Mouse (Mus musculus) left cerebral cortex, postnatal 36 days (tissue): Measurements from ENCODE around the gene Ripor3. TPM values are rescaled to one million over a fixed set of nuclear protein-coding genes. Genes with fewer than 3 reads are reported as not detected.

Experiments used
- DNase-seq, 2 experiments: peaks; one replicate each; pipeline ENCODE4 v3.0.0; 2021 to 2022; ENCODE audit warnings: low spot score in 2 of 2, mixed read lengths in 1 of 2
- intact Hi-C: fragments of 180-260 bp; cut with DNase I; formaldehyde crosslinking; loops from one replicate; pipeline ENCODE4 v1.15.1; 2025
- total RNA-seq, 2 experiments: library from RNA; stranded (reverse); gene quantifications; 2 replicates each; pipeline ENCODE4 v1.2.3; 2021

Ripor3 gene
- total RNA-seq, 2 experiments from 2014 or later: 0.32 to 1.7 TPM

DNA sequence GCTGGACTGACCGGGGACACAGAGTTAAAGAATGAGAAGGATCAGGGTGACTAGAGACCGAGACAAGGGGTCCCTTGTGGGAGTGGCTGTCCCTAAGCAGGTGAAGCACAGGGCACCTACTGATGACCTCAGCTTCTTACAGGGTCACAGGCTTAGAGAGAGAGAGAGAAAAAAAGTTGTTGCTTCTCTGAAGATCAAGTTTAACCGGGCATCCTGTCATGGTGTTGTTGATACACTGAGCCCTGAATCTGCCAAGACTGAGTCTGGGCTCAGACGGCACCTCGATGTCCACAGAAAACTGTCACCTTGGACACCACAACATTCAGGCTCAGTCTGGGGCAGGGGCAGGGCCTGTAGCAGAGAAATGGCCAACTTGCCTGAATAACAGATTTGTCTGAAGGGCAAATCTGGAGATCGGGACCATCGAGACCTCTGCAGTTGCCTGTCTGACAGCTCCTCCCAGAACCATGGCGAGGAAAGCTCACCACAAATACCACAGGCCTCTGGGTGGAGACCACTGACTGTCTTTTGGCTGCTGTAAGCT, 13.7 kb downstream of the Ripor3 start:
- intact Hi-C loops: no loop called here
- no peak for DNase-seq

DNA sequence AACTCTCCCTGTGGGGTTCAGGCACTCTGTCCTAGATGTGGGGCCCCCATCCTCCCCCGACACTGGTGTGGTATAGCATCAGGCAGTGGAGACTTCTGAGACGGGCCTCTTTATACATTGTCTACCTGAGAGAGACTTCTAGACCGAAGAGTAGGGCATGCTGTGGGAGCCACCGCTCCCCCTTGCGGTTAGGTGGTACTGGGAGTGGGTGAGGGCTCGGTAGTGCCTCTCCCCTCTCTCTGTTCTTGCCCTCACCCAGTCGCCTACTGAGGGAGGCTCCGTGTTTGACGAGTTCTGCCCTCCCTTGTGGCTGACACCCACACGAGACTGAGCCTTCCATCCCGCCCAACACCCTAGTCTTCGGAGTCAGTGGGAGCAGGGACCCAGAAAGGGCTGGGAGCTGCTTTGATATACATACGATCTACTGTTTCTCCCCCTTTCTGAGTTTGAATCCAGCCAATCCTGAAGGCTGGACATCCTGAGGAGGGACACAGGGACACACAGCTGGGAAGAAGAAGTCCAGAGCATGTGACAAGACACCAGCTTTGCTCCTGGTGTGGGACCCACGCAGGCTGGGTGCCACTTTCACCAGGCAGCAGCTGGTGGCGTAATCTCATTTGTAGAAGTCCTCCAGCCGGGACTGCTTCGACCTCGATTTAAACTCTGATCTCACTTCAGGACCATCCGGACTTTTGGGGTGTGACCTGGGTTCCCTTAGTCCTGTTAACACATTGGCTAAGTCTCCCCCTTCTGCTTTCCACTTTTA, 14.4 kb downstream of the Ripor3 start:
- no peak for DNase-seq
- intact Hi-C loops: no loop called here

DNA sequence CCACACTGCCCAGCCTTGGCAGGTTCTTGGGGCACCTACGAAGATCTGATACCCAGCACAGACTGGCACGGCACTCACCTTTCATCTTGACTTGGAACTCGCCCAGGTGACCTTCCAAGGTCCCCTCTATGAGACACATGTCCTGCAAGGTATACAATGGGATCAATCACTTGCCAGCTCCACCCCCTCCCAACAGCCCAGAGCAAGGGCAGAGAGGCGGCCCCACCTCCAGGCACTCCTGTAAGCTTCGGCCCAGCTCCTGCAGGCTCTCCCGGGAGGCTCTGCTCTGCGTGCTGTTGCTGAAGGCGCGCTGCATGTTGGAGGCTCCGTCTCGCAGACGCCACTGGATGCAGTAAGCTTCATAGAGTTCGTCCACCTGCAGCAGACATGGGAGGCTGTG, 17.2 kb downstream of the Ripor3 start:
- DNase-seq: no peak
- intact Hi-C loops: no loop called here

DNA sequence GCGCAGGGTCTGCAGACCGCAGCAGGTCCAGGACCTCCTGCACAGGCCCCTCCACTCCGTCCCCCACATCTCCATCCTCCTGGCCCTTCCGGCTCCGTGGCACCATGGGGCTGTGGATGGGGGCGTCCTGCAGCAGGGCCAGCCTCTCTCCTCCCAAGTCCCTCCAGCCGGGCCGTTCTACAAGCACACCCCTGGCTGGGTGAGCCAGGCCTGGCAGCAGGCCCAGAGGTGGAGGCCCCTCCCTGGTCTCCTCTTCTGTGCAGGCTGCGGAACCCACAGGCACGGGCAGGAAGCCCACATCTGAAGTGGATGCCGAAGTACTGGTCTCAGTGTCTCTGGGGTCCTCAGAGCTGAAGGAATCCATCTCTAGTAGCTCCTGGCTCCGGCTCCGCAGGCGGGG, 21.1 kb downstream of the Ripor3 start:
- DNase-seq: no peak
- intact Hi-C loops: loop anchor here (5.0 kb wide), 1 partner anchor 108 kb away; no protein-coding TSS in a partner anchor

DNA sequence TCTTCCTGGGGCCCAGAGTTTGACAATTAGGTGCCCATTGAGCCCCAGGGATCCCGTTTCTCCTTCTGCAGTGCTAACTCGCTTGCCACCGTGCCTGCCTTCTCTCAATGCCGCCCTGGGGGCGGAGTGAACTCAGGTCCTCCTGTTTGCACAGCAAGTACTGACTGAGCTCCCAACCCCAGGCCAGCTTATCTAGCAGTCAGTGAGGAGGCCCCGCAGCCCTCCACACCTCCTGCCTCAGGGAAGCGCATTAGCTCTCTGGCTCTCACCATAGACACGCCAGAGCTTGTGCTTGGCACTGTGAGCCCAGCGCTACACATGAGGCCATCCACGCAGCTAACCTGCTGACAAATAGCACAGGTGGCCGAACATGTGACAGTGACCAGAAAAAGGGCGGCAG, 22.8 kb downstream of the Ripor3 start:
- DNase-seq: no peak
- intact Hi-C loops: loop anchor here (5.0 kb wide), 1 partner anchor 110 kb away; no protein-coding TSS in a partner anchor

DNA sequence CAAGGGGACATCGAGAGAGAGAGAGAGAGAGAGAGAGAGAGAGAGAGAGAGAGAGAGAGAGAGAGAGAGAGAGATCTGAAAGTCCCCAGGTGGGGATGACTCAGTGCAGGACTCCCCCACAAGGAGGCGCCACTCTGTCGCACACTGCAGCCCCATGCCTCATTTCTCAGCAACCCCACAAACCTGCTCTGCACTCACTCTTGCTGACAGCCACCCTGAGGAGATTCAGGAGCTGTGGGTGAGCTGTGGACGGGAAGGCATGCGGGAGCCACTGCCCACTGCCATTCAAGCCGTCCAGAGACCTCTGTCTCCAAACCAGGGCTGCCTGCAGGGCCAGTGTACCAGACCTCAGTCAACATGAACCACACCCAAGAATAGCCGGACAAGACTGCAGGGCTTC, 23.7 kb downstream of the Ripor3 start:
- intact Hi-C loops: loop anchor here (5.0 kb wide), 1 partner anchor 111 kb away; no protein-coding TSS in a partner anchor

DNA sequence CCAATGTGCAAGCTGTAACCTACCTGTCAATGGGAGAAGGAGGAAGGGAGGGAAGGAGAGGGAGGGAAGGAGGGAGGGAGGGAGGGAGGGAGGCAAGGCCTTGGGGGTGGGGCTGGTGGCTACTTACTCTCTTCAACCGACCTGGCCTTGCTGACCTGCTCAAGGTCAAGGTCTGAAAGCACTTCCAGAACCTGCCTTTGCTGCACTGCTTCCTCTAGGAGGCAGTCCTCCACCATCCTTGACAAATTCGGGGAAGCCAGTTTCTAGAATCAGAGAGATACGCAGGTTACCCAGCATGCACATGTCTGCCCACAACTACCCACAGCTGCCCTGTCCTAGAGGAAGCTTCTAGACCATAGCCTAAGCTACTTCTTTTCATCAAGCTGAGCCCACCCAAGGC, 25.5 kb downstream of the Ripor3 start:
- DNase-seq: no peak
- intact Hi-C loops: loop anchor here (5.0 kb wide), 1 partner anchor 112 kb away; no protein-coding TSS in a partner anchor

More for the DNA sequence above, 23.7 kb downstream of the Ripor3 start:
- no peak for DNase-seq

DNA sequence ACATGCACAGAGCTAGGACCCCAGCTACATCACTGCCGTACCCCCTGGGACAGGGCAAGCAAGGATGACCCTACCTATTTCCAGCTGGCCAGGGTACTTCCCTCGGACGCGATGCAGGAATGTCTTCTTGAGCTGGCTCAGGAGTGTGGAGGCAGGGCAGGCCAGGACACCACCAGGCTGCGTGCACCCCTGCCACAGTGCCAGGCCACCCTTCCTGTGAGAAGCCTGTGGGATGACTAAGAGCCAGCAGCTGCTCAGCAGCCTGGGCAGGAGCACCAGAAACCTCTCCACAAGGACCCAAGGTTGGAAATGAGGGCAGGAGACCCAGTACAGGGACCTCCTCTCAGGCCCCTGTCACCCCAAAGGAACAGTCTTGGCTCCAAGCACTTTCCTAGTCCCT, 26.0 kb downstream of the Ripor3 start:
- no peak for DNase-seq
- intact Hi-C loops: no loop called here

DNA sequence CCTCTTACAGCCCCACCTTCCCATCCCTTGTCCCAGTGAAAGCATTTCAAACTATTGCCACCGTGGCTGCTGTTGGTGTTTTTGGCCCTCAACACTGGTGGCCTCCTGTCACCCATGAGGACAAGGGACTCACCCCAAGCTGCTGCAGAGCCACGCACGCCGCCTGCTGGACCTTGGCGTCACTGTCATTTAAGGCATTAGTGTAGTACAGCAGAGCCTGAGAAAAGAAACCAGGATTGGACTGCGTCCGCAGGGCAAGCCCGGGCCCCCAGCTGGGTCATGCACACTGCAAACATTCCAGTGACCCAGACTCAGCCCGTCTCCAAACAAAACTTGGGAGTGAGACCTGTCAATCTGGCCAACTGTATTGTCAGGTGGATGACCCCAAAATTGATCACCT, 27.8 kb downstream of the Ripor3 start:
- DNase-seq: no peak
- intact Hi-C loops: no loop called here

DNA sequence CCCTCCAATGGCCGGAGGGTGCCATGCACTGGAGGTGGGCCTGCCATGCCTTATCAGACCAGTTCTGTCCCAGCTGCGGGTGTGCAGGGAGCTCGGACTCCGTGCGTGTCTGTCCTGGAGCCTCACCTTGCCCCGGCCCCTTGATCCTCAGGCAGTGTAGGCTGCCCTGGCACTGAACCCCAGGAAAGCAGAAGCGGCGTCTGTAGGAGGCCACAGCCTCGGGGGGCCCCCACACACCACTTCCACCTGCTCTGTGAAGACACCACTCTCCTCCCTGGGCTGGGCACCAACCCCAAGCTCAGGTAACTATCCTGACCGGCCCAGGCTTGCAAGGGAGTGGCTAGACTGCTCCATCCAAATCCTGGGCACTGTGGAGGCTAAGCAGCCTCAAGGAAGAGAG, 30.0 kb downstream of the Ripor3 start:
- DNase-seq: no peak
- intact Hi-C loops: no loop called here

DNA sequence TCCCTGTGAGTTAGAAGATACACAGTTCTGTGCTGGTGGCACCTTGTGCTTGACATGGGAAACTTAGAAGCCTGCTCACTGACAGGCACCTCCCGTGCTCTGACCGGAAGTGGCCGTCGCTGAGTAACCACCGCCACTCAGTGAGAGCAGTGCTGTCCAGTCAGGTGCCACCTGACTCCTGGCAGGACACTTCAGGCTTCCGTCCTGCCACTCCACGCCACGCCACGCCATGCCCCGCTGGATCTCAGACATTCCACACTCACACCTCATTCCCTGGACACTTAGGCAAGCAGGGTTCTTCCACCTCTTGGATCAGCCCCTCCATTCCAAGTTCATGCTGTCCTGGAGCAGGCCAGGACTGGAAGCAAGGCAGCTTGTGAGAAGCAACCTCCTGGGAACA, 32.1 kb downstream of the Ripor3 start:
- DNase-seq: no peak
- intact Hi-C loops: no loop called here

DNA sequence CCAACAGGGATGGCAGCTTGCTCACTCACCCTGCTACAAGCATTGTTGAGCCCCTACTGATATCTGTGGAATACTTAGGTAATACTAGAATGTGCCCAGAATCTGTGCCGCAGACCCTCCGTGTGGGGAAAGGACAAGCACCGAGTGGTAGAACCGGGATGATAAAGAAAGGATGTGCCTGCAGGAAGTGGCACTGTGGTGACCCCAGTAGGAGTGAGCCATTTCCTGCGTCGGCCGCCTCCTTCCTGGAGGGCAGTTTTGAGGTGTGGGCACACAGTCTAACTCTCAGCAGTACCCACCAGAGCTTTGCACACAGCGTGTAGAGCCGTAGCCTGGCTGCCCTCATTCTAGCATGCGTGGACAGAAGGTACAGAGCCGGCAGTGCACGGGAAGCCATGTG, 34.7 kb downstream of the Ripor3 start:
- no peak for DNase-seq
- intact Hi-C loops: no loop called here

DNA sequence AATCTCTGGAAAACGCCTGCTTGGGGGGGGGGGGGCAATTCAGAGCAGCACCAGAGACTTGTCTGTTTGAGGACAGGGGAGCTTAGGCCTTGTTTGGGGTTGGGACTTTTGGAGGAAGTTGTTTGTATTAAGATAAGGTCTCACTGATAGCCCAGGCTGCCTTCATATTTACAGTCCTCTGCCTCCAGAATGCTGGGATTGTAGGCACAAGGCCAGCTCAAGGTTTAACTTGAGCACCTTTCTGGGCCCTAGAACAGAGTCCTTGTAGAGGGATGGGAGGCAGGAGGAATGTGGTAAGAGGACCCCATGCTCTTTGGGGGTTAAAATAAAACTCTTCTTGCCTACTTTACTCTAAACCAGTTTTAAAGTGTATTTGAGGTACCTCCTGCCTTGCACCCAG, 37.6 kb downstream of the Ripor3 start:
- no peak for DNase-seq
- intact Hi-C loops: no loop called here

DNA sequence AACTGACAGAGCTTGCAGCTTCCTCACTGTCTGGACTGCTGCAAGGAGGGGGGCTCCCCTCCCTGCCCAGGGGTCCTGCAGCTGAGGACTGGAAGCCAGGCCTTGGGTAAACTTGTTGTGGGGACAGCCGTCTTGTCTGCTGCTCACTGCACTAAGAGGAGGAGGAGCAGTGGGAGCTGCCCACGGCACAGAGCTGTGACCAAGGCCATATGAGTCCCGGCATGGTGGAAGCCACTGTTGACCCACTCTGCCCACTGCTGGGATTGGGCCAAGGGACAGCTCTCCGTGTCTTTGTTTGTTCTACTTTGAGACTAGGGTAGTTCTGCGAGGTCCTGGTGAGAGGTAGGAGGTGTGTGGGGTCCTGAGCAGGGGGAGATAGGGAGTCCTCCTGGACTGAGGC, 38.3 kb downstream of the Ripor3 start:
- DNase-seq: no peak
- intact Hi-C loops: no loop called here

DNA sequence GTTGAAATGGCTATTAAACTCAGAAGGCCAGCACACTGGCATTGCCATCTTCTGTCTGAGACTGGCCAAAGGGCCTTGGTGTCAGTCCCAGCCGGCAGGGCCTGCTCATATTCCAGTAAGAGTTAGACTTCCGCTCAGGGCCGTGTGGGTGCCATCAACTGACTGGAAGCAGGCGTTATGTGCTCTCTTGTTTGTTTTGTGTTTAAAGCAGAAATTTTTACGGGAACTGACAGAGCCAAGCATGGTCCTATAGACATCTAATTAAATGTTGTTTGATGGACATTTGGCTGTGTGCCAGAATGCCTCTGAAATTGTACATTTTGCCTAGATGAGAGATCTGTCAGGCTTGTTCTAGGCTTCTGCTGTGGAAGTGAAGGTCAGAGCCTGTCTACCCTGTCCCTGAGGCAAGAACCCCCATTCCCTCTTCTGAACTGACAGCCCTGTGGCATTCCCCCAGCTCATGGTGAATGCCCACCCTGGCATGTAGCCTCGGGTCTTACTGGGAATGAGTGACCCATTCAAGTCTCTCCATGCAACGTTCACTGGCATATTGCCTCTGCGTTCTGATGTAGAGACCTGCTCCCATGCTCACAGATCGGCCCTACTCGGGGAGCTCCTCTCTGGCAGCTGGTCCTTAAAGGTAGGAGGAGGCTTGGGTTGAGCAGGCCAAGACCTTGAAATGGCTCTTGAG, 40.4 kb downstream of the Ripor3 start:
- no peak for DNase-seq
- intact Hi-C loops: no loop called here

DNA sequence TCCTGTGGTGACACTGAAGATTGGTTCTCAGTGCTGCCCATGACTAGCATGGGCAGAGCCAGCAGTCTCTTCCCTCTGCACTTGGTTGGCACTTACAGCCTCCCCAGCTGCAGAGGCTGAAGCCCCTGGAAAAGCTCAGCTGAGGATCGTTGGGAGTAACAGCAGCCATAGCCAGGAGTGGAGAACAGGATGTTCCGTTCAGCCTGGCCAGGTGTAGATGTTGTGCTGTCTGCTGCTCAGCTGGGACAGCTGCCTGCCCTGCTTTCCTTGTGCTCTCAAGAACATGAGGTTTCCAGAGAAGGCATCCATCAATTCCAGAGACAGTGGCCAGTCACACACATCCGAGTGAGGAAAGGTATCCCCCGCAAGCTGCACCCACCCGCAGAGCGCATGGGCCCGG, 41.9 kb downstream of the Ripor3 start:
- no peak for DNase-seq
- intact Hi-C loops: no loop called here

DNA sequence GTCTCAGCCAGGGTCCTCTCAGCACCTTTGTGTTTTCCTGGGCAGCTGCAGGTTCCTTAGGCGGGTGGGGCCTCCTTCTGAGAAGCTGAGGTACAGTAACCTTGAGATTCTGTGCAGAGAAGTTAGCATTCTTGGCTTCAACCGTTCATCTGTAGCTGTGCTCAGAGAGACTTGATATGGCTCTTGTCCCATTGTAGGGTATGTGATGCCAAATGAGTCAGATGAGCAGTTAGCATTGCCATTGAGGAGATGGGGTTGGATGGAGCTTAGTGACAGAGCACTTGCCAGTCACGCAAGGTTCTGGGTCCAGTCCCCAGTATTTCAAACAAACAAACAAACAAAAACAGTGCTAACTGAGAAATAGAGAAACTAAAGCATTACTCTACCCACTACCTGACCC, 44.5 kb downstream of the Ripor3 start:
- intact Hi-C loops: no loop called here
- DNase-seq: no peak

DNA sequence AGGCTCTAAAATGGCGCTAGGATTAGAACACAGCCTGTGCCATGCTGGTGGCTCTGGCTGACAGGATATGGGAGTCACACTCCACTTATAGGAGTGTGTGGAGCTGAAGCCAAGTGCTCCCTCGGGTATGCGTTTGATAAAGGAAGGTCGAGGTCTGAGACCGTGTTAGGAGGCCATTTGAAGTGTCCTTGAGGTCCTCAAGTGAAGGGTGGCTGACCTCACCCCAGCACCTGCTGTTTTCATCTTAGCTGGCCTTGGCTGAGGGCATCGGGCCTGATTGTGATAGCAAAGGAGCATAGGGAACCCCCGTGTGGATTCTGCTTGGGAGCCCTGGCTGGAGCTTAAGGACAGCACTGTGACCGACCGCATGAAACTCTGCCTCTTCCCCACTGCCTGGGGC, 46.1 kb downstream of the Ripor3 start:
- no peak for DNase-seq
- intact Hi-C loops: no loop called here

DNA sequence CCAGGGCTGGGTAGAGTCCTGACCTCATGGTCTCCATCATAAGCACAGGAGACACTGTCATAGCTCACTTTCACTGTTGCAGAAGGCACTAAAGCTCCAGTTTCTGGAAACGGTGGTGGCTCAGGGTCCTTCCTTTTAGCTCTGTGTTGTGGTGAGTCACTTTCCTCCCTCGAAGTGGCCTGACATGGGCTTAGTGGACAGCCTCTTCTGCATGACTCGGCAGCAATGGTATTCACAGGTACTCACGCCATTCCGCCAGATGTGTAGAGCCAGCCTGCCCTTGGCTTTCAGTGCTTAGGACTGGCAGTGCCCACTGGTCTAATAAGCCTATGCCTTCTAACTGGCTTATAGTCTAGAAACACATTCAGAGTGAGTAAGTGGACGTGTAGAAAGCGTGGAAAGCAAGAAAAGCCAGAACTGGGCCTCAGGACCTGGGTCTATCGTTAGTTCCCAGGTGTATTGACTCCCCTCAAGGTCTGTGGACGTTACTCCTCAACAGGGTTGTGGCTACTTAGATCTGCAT, 46.6 kb downstream of the Ripor3 start:
- no peak for DNase-seq
- intact Hi-C loops: no loop called here

DNA sequence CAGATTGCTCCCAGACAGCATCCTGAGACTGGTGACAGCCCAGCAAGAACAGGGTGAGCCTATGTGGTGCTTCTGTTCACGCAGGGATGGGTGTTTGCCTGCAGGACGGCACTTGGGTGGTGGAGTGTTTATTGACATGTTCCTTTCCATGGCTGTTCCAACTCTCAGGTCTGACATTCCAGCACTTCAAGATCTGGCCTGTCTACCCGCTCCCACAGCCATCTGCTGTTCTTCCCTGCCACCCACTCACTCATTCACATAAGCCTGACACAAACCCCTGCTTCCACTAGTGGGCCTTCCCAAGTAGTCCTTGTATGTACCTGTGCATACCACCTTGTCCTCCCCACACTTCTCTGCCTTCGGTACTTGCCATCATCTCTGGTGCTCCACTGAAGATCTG, 47.2 kb downstream of the Ripor3 start:
- peak; percentile 41 to 60 for DNase-seq

DNA sequence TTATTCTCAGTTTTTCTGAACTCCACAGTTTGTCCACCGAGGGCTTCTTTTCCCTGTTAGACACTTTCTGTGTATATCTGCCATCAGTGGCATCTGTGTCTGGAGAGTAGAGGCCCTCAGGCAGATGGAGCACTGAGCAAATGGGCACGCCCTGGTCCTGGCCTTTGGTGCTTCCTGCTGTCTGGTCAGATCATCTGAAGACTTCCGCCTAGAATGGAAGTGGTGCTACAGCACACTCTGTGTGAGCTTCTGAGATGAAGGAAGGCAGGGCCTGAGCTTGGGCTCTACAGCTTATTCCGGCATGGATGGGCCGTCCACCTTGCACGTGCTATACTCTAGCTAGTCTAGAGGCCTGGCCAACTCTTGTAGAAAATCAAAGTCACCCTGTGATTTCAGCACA, 48.1 kb downstream of the Ripor3 start:
- no peak for DNase-seq
- intact Hi-C loops: no loop called here

More for the DNA sequence above, 47.2 kb downstream of the Ripor3 start:
- intact Hi-C loops: no loop called here
